Mouse (Mus musculus): ENCODE results near the gene Polr2a.
"Not testable (repeated sequence)": the region's sequence is repeated elsewhere in the genome, so short reads cannot be mapped to it uniquely, and the experiment has no call there.

Polr2a gene

GRCm38 (mm10) chr11:69754701-69755100, 3.7 kb downstream of the Polr2a start:
- no peak for DNase-seq (ENCODE audit: low spot score in 2 of 2)

- no peak for DNase-seq (ENCODE audit: low spot score in 2 of 2)
Observed at GRCm38 (mm10) chr11:69754233-69754632, 4.2 kb downstream of the Polr2a start.

GRCm38 (mm10) chr11:69752686-69753085, 5.8 kb downstream of the Polr2a start:
- DNase-seq (ENCODE audit: low spot score in 2 of 2), result no peak

GRCm38 (mm10) chr11:69751635-69752034, 6.8 kb downstream of the Polr2a start:
- no peak for DNase-seq (ENCODE audit: low spot score in 2 of 2)

GRCm38 (mm10) chr11:69731408-69731807, 27.0 kb downstream of the Polr2a start:
- not testable (repeated sequence) for DNase-seq (ENCODE audit: low spot score in 2 of 2)

- DNase-seq (ENCODE audit: low spot score in 2 of 2), result peak in 1 of 2 experiments; percentile 41
Observed at GRCm38 (mm10) chr11:69729063-69729462, 29.4 kb downstream of the Polr2a start.

- no peak for DNase-seq (ENCODE audit: low spot score in 2 of 2)
Observed at GRCm38 (mm10) chr11:69725951-69726350, 32.5 kb downstream of the Polr2a start.

- no peak for DNase-seq (ENCODE audit: low spot score in 2 of 2)
Observed at GRCm38 (mm10) chr11:69723074-69723473, 35.4 kb downstream of the Polr2a start.

- peak; percentile 10 to 40 for DNase-seq (ENCODE audit: low spot score in 2 of 2)
Observed at GRCm38 (mm10) chr11:69720852-69721251, 37.6 kb downstream of the Polr2a start.

GRCm38 (mm10) chr11:69719423-69719822, 39.0 kb downstream of the Polr2a start:
- DNase-seq (ENCODE audit: low spot score in 2 of 2), result no peak

- DNase-seq (ENCODE audit: low spot score in 2 of 2), result no peak
Observed at GRCm38 (mm10) chr11:69718661-69719060, 39.8 kb downstream of the Polr2a start.

GRCm38 (mm10) chr11:69716953-69717352, 41.5 kb downstream of the Polr2a start:
- no peak for DNase-seq (ENCODE audit: low spot score in 2 of 2)

- DNase-seq (ENCODE audit: low spot score in 2 of 2), result peak; percentile 35 to 63
Observed at GRCm38 (mm10) chr11:69715929-69716328, 42.5 kb downstream of the Polr2a start.

- no peak for DNase-seq (ENCODE audit: low spot score in 2 of 2)
Observed at GRCm38 (mm10) chr11:69715482-69715881, 43.0 kb downstream of the Polr2a start.

- no peak for DNase-seq (ENCODE audit: low spot score in 2 of 2)
Observed at GRCm38 (mm10) chr11:69714636-69715329, 43.7 kb downstream of the Polr2a start.

GRCm38 (mm10) chr11:69712954-69713672, 45.3 kb downstream of the Polr2a start:
- no peak for DNase-seq (ENCODE audit: low spot score in 2 of 2)

- DNase-seq (ENCODE audit: low spot score in 2 of 2), result no peak
Observed at GRCm38 (mm10) chr11:69711082-69711481, 47.4 kb downstream of the Polr2a start.

GRCm38 (mm10) chr11:69710470-69710869, 48.0 kb downstream of the Polr2a start:
- DNase-seq (ENCODE audit: low spot score in 2 of 2), result no peak

- DNase-seq (ENCODE audit: low spot score in 2 of 2), result no peak
Observed at GRCm38 (mm10) chr11:69709554-69710446, 48.6 kb downstream of the Polr2a start.

GRCm38 (mm10) chr11:69708614-69709265, 49.7 kb downstream of the Polr2a start:
- no peak for DNase-seq (ENCODE audit: low spot score in 2 of 2)

GRCm38 (mm10) chr11:69707873-69708381, 50.5 kb downstream of the Polr2a start:
- no peak for DNase-seq (ENCODE audit: low spot score in 2 of 2)

Measured in urinary bladder, postnatal 36 days (tissue).